Mouse (Mus musculus): ENCODE data around the gene Clip2. TPM values are rescaled to one million over a fixed set of nuclear protein-coding genes. Genes with fewer than 3 reads are reported as not detected.

Gene Clip2
- total RNA-seq (2023): 1 to 10 TPM; 7.6 to 8.8 TPM

DNA sequence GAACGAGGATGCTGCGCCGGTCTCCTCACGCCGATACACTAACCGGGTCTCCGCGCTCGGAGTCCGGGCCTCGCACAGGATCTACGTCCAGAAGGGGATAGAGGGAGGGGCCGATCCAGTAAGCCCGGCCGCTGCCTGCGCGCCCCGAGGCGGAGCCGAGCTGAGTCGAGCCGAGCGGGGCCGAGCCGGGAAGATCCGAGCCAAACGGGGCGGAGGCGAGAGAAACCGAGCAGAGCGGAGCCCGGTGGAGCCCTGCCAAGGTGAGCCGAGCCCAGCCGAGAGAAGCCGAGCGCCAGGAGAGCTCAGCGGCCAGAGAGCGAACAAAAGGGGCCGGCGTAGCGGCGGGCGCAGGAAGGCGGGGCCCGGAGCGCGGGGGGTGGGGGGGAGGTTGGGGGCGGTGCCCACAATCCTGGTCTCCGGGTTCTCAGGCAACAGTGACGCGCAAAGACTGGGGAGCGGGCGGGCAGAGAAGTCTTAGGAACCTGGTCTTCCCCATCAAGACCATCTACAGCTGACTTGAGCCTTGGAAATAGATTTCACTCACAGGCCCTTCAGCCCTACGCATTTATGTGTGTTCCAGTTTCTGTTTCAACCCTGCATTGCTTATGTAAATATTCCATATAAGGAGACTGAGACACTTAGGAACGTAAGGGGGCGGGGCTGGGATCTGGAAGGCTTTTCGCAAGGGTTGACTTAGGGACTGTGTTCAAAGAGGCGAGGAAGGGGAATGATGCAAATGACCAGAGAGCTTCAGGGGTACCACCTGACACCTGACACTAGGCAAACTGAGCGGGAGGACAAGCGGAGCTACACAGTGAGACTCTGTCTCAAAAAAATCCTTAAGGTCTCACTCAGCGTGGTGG is at the start of gene Clip2:
Gene Clip2, minus strand, starts transcription at position 325 of the 863 bp plus-strand sequence.

GRCm38 (mm10) chr5:134581146-134581545 is 28.9 kb upstream of the Clip2 start, which contains the start of gene Rfc2:
TSS of gene Rfc2 (plus strand) at chr5:134581366.

GRCm38 (mm10) chr5:134560071-134560449 is 7.8 kb upstream of the Clip2 start, which contains the start of gene Syna:
TSS of gene Syna (minus strand) at chr5:134560171.

GRCm38 (mm10) chr5:134456503-134456962 is 95.7 kb downstream of the Clip2 start, which contains the start of gene Gtf2ird1:
TSS of gene Gtf2ird1 (minus strand) at chr5:134456716.

Other genes starting within 250 kb of the Clip2 start
- gene Gtf2i, start 237.7 kb downstream of the Clip2 start, total RNA-seq (2023): 10 to 100 TPM; 35.2 to 42.6 TPM
- gene Gtf2ird1, start 95.7 kb downstream of the Clip2 start, total RNA-seq (2023): 10 to 100 TPM; 11.2 to 12.8 TPM
- gene Syna, start 7.7 kb upstream of the Clip2 start, total RNA-seq (2023): not detected
- 100 to 1,000 TPM in 1 of 2 experiments, 10 to 100 TPM in 1; 93.0 to 105 TPM for gene Rfc2, start 28.9 kb upstream of the Clip2 start, total RNA-seq (2023)
- 10 to 100 TPM; 35.1 to 40.0 TPM for gene Lat2, start 62.6 kb upstream of the Clip2 start, total RNA-seq (2023)
- gene Eif4h, start 87.1 kb upstream of the Clip2 start, total RNA-seq (2023): 100 to 1,000 TPM; 169 to 182 TPM
- gene Limk1, start 136.2 kb upstream of the Clip2 start, total RNA-seq (2023): 10 to 100 TPM in 1 of 2 experiments, 1 to 10 TPM in 1; 8.6 to 10.3 TPM
- not detected for gene Eln, start 194.9 kb upstream of the Clip2 start, total RNA-seq (2023)

All from neutrophil, adult 83 days (primary cell).